Mouse (Mus musculus) brain, embryonic 14.5 days (tissue): Measurements from ENCODE around the gene H2-DMb1.

Experiments
- CTCF ChIP-seq: fragments of 200-500 bp; IDR thresholded peaks from 2 replicates; pipeline ENCODE4 v1.5.1; 2012; ENCODE audit warnings: inconsistent platforms, mild to moderate bottlenecking, moderate library complexity, borderline replicate concordance; ENCODE audit not compliant: insufficient read depth, insufficient read length; ENCODE audit errors: extremely low read depth
- POLR2A ChIP-seq: fragments of 200-500 bp; IDR thresholded peaks from 2 replicates; pipeline ENCODE4 v1.6.1; 2012; ENCODE audit warnings: mild to moderate bottlenecking, inconsistent platforms, borderline replicate concordance; ENCODE audit not compliant: poor library complexity, insufficient read depth, insufficient read length, severe bottlenecking; ENCODE audit errors: extremely low read depth

DNA sequence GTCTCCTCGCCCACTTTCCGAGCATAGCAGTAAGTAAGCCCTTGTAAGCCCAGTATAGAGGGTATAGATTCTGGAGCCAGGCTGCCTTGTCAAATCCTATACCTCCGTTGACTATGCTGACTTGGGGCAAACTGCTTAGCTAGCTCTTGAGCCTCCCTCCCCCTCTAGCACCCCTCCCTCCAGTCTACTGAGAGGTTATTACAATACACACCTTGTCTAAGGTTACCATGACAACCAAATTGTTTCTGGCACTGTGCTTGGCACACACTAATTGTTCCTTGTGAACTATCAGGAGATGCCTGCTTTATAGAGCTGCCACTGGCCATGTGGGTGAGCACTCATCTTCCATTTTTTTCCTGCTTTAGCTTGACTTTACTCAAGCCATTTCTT is 43.1 kb upstream of the H2-DMb1 start:
- no peak for TF ChIP-seq POLR2A
- no peak for TF ChIP-seq CTCF
